Mouse (Mus musculus) small intestine, adult 2 months (tissue): Measurements from ENCODE around the gene Kdelr3.

Source experiments
- CTCF ChIP-seq: fragments of 200-500 bp; IDR thresholded peaks from 2 replicates; pipeline ENCODE4 v1.5.1; 2012; ENCODE audit warnings: low read depth, mild to moderate bottlenecking, control low read depth, inconsistent platforms, low read length, moderate library complexity, mixed read lengths; ENCODE audit not compliant: insufficient replicate concordance, insufficient read length; ENCODE audit errors: extremely low read depth
- POLR2A ChIP-seq: fragments of 200-500 bp; IDR thresholded peaks from 2 replicates; pipeline ENCODE4 v1.6.1; 2012; ENCODE audit warnings: low read depth, mild to moderate bottlenecking, control low read depth, inconsistent platforms, low read length, moderate library complexity

GRCm38 (mm10) chr15:79506460-79506859 lies 9.8 kb upstream of the Kdelr3 start:
- no peak for TF ChIP-seq POLR2A
- TF ChIP-seq CTCF, result no peak
